Mouse (Mus musculus) ES-Bruce4 (cell line): Measurements from ENCODE around the gene Igsf11.

ENCODE experiments used
- CTCF ChIP-seq: IDR thresholded peaks from one replicate; pipeline ENCODE4 v1.8.1; 2011; ENCODE audit warnings: low read depth, low read length
- EP300 ChIP-seq: IDR thresholded peaks from 2 replicates; pipeline ENCODE4 v1.6.1; 2011; ENCODE audit warnings: low read depth, low read length; ENCODE audit not compliant: insufficient read depth
- POLR2A ChIP-seq: IDR thresholded peaks from one replicate; pipeline ENCODE4 v1.8.1; 2011; ENCODE audit warnings: low read length; ENCODE audit not compliant: insufficient read depth

DNA sequence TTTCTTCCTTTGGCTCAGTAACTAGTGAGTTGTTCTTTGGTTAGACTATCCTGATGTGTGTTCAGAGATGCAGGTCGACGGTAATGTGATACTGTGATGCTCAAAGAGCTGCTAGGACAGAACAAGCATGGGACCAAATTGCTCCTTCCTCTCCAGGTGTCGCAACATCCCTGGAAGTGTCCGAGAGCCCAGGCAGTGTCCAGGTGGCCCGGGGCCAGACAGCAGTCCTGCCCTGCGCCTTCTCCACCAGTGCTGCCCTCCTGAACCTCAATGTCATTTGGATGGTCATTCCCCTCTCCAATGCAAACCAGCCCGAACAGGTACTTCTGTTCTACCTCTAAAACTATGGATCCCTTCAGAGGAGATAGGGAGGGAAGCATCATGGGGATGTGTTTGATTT, 114.5 kb downstream of the Igsf11 start:
- TF ChIP-seq CTCF (no peak), EP300 (no peak), POLR2A (no peak)
